Mouse (Mus musculus) Muller cell, postnatal 12 days (primary cell): Measurements from ENCODE around the gene Vps36.

Experiments
- DNase-seq: peaks from one replicate; pipeline ENCODE4 v3.0.0-alpha.2; 2015; ENCODE audit errors: inconsistent ontology term

The Vps36 gene

GRCm38 (mm10) chr8:22192660-22193431 is at the start of gene Vps36:
TSS of gene Vps36 (plus strand) at chr8:22192809.
- peak; percentile 93 for DNase-seq

- peak; percentile 17 for DNase-seq
These were observed 48.7 kb upstream of the Vps36 start for GRCm38 (mm10) chr8:22143764-22144491.

GRCm38 (mm10) chr8:22145831-22146230 is 46.8 kb upstream of the Vps36 start:
- no peak for DNase-seq

GRCm38 (mm10) chr8:22147706-22148366 is 44.8 kb upstream of the Vps36 start:
- DNase-seq: no peak

- no peak for DNase-seq
These were observed 44.3 kb upstream of the Vps36 start for GRCm38 (mm10) chr8:22148367-22148740.

GRCm38 (mm10) chr8:22149643-22150344 is 42.8 kb upstream of the Vps36 start:
- DNase-seq: no peak

- DNase-seq: no peak
These were observed 42.3 kb upstream of the Vps36 start for GRCm38 (mm10) chr8:22150345-22150663.

- DNase-seq: no peak
These were observed 30.4 kb upstream of the Vps36 start for GRCm38 (mm10) chr8:22162206-22162605.

GRCm38 (mm10) chr8:22164431-22164830 is 28.2 kb upstream of the Vps36 start:
- no peak for DNase-seq

GRCm38 (mm10) chr8:22165251-22166079 is 27.1 kb upstream of the Vps36 start:
- DNase-seq: no peak

- peak; percentile 97 for DNase-seq
These were observed 26.5 kb upstream of the Vps36 start, which contains the start of gene Nek3 for GRCm38 (mm10) chr8:22166080-22166603. TSS of gene Nek3 (minus strand) at chr8:22166435.

- no peak for DNase-seq
These were observed 23.4 kb upstream of the Vps36 start for GRCm38 (mm10) chr8:22169167-22169566.

- DNase-seq: no peak
These were observed 16.6 kb upstream of the Vps36 start for GRCm38 (mm10) chr8:22175966-22176365.

- peak; percentile 83 for DNase-seq
These were observed 7.7 kb upstream of the Vps36 start for GRCm38 (mm10) chr8:22184884-22185283.

GRCm38 (mm10) chr8:22185431-22186397 is 6.9 kb upstream of the Vps36 start, which contains the start of gene Ckap2:
TSS of gene Ckap2 (minus strand) at chr8:22185819.
- DNase-seq: peak; percentile 99

GRCm38 (mm10) chr8:22193432-22194010 is 912 bp downstream of the Vps36 start:
- no peak for DNase-seq

- DNase-seq: no peak
These were observed 5.3 kb downstream of the Vps36 start for GRCm38 (mm10) chr8:22197914-22198313.

GRCm38 (mm10) chr8:22199481-22199880 is 6.9 kb downstream of the Vps36 start:
- no peak for DNase-seq

- DNase-seq: no peak
These were observed 14.9 kb downstream of the Vps36 start for GRCm38 (mm10) chr8:22207535-22207934.
